Mouse (Mus musculus): Measurements from ENCODE around the gene Mrpl21. TPM values are rescaled to one million over a fixed set of nuclear protein-coding genes. Genes with fewer than 3 reads are reported as not detected.

The Mrpl21 gene
- total RNA-seq, 2 experiments from 2014 or later = 50.8 to 52.3 TPM

Small RNA genes lying within 50 kb of the gene (microRNA-seq; reads per million reads assigned to microRNA genes)
- gene Mir6984 = 0 to 0.30 reads per million in 2 experiments

Other genes starting within 250 kb of the Mrpl21 start
- 10 to 100 TPM in 1 of 2 experiments, 1 to 10 TPM in 1; 9.0 to 10.2 TPM for gene Ighmbp2, start 116 bp downstream of the Mrpl21 start, total RNA-seq (2021)
- gene Cpt1a, start 39.4 kb downstream of the Mrpl21 start, total RNA-seq (2021) = 10 to 100 TPM; 20.5 to 23.3 TPM
- gene Tesmin, start 106.0 kb downstream of the Mrpl21 start, total RNA-seq (2021) = under 1 TPM; 0.18 to 0.52 TPM
- 1 to 10 TPM; 1.0 to 1.1 TPM for gene Gal, start 131.6 kb downstream of the Mrpl21 start, total RNA-seq (2021)

Data from layer of hippocampus, postnatal 36 days (tissue).